Mouse (Mus musculus) limb, embryonic 10.5 days (tissue): ENCODE measurements around the gene Phb2. TPM values are rescaled to one million over a fixed set of nuclear protein-coding genes. Genes with fewer than 3 reads are reported as not detected.

Source experiments
- DNase-seq: peaks from one replicate; pipeline ENCODE4 v3.0.0-alpha.2; 2017; ENCODE audit warnings: low spot score
- H3K27ac ChIP-seq: fragments of 300-500 bp; sonication (generic); 2 replicates; pipeline ENCODE4 v1.5.1; 2016; ENCODE audit warnings: mild to moderate bottlenecking
- H3K27me3 ChIP-seq: fragments of 300-500 bp; sonication (generic); 2 replicates; pipeline ENCODE4 v1.6.1; 2016; ENCODE audit warnings: low read depth, mild to moderate bottlenecking; ENCODE audit not compliant: poor library complexity, severe bottlenecking
- H3K36me3 ChIP-seq: fragments of 300-500 bp; sonication (generic); 2 replicates; pipeline ENCODE4 v1.6.1; 2016; ENCODE audit warnings: mild to moderate bottlenecking, moderate library complexity
- H3K4me1 ChIP-seq: fragments of 300-500 bp; sonication (generic); 2 replicates; pipeline ENCODE4 v1.6.1; 2016
- H3K4me3 ChIP-seq: fragments of 300-500 bp; sonication (generic); 2 replicates; pipeline ENCODE4 v1.5.1; 2016; ENCODE audit warnings: mild to moderate bottlenecking, moderate library complexity
- H3K9me3 ChIP-seq: fragments of 300-500 bp; sonication (generic); replicated peaks from 2 replicates; pipeline ENCODE4 v1.6.1; 2016; ENCODE audit warnings: mild to moderate bottlenecking
- WGBS: fragments of 180-500 bp; shearing (Covaris S2); methylation state at CpG from one replicate; pipeline ENCODE4 v1.1.7; 2016; 5-methylcytosine and 5-hydroxymethylcytosine counted together
- polyA plus RNA-seq: library from polyadenylated mRNA; unstranded; fragments of >200 nt; fragmentation: Nextera tagmentation; extraction: Ambion mirVana; gene quantifications from 2 replicates; pipeline ENCODE4 v1.2.1, GENCODE M21; 2016

The Phb2 gene
- polyA plus RNA-seq, 1 experiment from 2014 or later = 501 TPM

DNA sequence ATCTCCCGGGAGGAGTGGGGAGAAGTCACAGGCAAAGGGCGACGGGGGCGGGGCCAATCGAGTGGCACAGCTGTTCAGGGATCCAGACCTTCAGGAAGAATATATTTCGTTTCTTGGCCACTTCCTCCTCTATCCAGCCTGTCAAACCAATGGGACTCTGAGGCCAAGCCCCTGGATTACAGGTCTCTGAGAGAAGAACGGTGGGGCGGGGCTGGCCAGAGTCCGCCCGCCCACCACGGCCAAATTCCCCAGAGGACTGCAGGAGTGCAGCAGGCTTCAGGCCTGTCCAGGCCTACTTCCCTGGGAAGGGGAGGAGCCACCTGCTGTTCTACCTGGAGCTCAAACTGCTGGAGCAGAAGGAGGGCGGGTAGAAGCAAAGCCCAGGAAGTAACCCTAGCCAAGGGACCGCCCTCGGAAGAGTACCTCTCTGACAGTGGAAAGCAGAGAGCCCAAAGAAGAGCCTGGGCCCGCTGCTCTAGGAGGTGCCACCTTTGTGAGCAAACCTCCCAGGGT lies 26.4 kb downstream of the Phb2 start, which contains the start of gene Ptpn6:
Gene Ptpn6 (minus strand): TSS at position 204 of the 513 bp plus-strand sequence.
- DNase-seq = no peak
- Histone ChIP-seq H3K36me3 (peaks cover 24% of the 10 kb centered on the region), H3K27me3 (no peaks in the 10 kb centered on the region), H3K27ac (peak within 1 kb of the TSS; percentile 98; the same call in 1 of the 2 replicates), H3K9me3 (no peaks in the 10 kb centered on the region), H3K4me1 (peaks cover 37% of the 10 kb centered on the region), H3K4me3 (0 out of 2 replicates have a peak within 1 kb of the TSS, but pooled peaks have one; percentile 8)
- WGBS = 28% methylated on average over 15 of the region's 15 CpGs

DNA sequence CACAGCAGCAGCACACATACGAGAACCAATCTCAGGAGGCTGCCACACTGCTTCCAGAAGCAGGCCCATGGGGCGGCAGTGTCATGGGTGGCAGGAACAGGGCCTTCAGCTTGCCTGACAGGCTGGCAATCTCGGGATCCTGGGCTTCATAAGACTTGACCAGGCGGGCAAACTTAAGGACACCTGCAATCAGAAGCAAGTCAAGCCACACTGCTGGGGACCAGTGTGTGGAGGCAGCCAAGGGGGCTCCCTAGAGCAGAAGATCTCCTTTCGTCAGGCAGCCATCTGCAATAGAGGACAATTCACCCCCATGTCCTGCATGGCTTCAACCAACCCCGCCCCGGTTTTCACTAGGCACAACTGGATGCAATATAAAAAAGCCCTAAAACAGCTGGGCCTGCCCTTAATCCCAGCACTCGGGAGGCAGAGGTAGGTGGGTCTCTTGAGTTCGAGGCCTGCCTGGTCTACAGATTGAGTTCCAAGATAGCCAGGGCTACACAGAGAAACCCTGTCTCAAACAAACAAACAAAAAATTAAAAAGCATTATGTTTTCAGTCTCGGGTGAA lies 27.2 kb downstream of the Phb2 start:
- H3K27ac ChIP-seq = peak overlapping the region; percentile 98; the same call in 1 of the 2 replicates
- 87% methylated on average over 10 of the region's 10 CpGs for WGBS
- H3K27me3 ChIP-seq = no peaks in the 10 kb centered on the region
- H3K4me1 ChIP-seq = peaks cover 36% of the 10 kb centered on the region
- DNase-seq = no peak
- 0 out of 2 replicates have a peak overlapping the region, but pooled peaks have one; percentile 7 for H3K4me3 ChIP-seq
- H3K36me3 ChIP-seq = peaks cover 32% of the 10 kb centered on the region
- H3K9me3 ChIP-seq = no peaks in the 10 kb centered on the region

DNA sequence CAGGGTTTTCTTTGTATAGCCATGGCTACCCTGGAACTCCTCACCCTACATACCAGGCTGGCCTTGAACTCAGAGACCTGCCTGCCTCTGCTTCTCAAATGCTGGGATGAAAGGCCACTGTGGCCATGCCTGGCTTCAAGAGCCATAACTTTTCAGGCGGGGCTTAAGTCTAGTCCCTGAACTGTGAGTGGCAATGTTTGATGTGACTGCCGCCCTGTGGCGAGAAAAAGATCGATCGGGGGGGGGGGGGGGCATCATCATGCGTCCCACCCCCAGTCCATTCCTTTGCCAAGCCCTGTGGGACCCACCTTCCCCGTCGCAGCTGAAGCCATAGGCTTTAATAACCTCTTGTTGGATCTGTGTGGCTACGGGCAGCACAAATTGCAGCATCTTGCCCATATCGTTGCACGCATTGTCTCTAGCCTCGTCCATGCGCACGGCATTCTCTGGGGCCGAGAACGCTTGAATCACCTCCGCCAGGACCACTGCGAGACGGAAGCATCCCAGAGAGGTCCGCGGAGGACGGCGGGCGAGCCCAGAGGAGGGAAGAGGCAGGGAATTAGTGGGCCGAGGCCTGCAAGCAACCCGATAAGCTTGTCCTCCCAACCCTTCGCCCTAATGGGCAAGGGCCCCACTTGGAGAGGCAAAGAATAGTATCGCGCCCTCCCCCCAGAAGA lies 28.2 kb downstream of the Phb2 start:
- H3K36me3 ChIP-seq = peaks cover 41% of the 10 kb centered on the region
- DNase-seq = no peak
- no peaks in the 10 kb centered on the region for H3K9me3 ChIP-seq
- no peaks in the 10 kb centered on the region for H3K27me3 ChIP-seq
- H3K27ac ChIP-seq = peak overlapping the region; percentile 98
- peak overlapping the region; percentile 66 for H3K4me3 ChIP-seq
- H3K4me1 ChIP-seq = peaks cover 44% of the 10 kb centered on the region
- 1% methylated on average over 29 of the region's 29 CpGs for WGBS

DNA sequence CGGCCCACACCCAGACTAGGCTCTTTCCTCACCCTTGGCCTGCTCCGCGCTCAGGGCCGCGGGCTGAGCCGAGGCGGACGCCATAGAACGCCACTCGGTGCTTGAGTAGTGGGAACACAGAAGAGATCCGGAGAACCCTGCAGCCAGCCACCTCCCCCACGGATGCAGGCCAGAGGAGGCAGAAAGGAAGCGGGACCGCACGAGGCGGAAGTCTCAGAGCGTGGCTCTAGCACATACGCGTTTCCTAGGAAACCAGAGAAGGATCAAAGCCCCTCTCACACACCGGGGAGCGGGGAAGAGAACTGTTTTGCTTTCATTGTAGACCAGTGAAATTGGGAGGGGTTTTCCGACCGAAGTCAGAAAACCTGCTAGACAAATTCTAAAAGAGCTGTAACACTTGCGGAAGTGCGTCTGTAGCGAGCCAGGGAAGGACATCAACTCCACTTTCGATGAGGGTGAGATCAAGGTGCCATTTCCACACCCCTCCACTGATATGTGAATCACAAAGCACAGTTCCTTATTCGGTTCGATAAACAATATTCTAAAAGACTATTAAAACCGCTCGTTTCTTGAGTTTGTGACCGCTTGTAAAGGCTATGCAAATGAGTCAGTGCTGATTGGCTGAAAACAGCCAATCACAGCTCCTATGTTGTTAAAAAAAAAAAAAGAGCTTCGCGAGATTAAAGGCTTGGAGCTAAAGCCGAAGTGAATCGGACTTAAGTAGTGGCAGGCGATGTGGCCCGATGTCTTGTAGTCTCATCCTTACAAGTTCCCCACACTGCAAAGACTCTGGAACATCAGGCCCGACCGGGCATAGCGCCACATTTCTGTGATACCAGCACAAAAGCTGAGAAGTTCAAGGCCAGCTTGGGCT lies 29.0 kb downstream of the Phb2 start, which contains the start of gene Grcc10:
Gene Grcc10 (minus strand): TSS at position 487 of the 874 bp plus-strand sequence.
- Histone ChIP-seq H3K36me3 (peaks cover 41% of the 10 kb centered on the region), H3K4me1 (peaks cover 52% of the 10 kb centered on the region), H3K9me3 (no peaks in the 10 kb centered on the region), H3K27me3 (no peaks in the 10 kb centered on the region), H3K27ac (peak within 1 kb of the TSS; percentile 98), H3K4me3 (peak within 1 kb of the TSS; percentile 66)
- WGBS = under 1% methylated on average over 41 of the region's 41 CpGs
- DNase-seq = peak; percentile 93

DNA sequence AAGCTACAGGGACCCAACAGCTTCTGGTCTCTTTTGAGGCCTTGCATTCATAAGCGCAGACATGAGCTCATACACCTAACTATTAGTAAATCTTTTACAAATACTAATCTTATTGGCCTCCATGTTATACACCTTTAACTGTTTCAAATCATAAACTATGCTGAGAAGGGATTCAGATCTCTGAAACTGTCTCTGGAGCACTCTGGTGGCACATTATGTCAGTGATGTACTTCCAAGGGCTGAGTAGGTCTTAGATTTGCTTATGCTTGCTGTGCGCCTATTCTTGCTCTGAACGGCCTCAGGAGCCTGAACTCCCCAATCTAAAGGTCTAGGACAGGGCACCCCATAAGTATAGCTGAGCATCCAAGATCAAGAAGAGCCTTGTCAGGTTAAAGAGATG lies 29.7 kb downstream of the Phb2 start:
- H3K4me1 ChIP-seq = peaks cover 59% of the 10 kb centered on the region
- WGBS = 72% methylated on average over 3 of the region's 3 CpGs

DNA sequence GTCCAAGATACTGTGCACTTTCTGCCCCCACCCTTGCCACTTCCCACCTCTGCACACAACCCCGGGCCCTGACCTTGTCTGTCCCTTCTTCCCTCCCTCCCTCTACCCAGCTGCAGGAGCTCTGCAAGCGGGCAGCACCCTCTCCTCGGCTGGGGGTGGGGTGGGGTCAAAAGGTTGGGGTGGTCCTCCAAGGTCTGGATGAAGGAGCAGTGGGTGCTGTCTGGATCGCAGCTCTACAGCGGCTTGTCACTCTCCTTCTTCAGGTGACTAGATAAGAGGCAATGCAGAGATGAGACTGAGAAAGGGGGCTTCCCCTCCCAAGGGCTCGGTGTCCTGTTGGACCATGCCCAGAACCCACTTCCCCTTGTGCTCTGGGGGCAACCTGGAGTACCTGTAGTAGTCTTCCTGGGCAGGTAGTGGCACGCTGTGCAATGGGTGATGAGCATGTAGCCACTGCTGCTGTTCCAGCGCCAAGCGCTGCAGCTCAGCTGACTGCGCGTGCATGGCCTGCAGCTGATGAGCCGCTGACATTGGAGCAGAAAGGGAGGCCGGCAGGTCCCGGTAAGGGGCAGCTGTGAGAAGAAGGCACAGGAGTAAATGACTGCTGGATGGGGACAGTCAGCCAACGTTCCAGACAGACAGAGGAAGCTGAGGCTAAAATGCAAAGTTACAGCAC lies 30.8 kb downstream of the Phb2 start:
- peaks cover 58% of the 10 kb centered on the region for H3K36me3 ChIP-seq
- H3K4me3 ChIP-seq = no peak overlapping the region
- no peaks in the 10 kb centered on the region for H3K27me3 ChIP-seq
- no peaks in the 10 kb centered on the region for H3K9me3 ChIP-seq
- H3K4me1 ChIP-seq = peaks cover 66% of the 10 kb centered on the region
- no peak for DNase-seq
- WGBS = 91% methylated on average over 15 of the region's 15 CpGs
- H3K27ac ChIP-seq = no peak overlapping the region

More for the DNA sequence above, 29.7 kb downstream of the Phb2 start:
- no peaks in the 10 kb centered on the region for H3K9me3 ChIP-seq
- no peak for DNase-seq
- H3K27me3 ChIP-seq = no peaks in the 10 kb centered on the region
- peak overlapping the region; percentile 66 for H3K4me3 ChIP-seq
- H3K36me3 ChIP-seq = peaks cover 47% of the 10 kb centered on the region
- H3K27ac ChIP-seq = peak overlapping the region; percentile 98

DNA sequence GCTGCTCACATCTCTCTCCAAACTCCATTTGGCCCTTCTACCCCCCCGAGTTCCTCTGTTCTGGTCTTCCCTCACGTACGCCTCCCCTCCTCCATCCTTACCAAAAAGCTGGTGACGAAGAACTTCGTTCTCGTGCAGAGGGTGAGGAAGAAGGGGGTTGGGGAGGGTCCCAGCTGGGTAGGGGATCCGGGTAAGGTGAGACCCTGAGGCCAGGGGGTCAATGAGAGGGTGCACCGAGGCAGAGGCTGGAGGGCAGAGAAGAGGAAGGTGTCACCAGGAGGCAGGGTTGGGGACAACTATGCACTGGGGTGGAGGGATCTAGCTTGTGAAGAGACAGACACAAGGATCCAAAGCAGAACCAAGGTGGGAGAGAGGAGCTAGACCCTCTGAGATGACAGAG lies 31.5 kb downstream of the Phb2 start:
- no peak for DNase-seq
- Histone ChIP-seq H3K4me3 (no peak overlapping the region), H3K27me3 (no peaks in the 10 kb centered on the region), H3K27ac (no peak overlapping the region), H3K36me3 (peaks cover 61% of the 10 kb centered on the region), H3K9me3 (no peaks in the 10 kb centered on the region), H3K4me1 (peaks cover 61% of the 10 kb centered on the region)
- 84% methylated on average over 8 of the region's 8 CpGs for WGBS

DNA sequence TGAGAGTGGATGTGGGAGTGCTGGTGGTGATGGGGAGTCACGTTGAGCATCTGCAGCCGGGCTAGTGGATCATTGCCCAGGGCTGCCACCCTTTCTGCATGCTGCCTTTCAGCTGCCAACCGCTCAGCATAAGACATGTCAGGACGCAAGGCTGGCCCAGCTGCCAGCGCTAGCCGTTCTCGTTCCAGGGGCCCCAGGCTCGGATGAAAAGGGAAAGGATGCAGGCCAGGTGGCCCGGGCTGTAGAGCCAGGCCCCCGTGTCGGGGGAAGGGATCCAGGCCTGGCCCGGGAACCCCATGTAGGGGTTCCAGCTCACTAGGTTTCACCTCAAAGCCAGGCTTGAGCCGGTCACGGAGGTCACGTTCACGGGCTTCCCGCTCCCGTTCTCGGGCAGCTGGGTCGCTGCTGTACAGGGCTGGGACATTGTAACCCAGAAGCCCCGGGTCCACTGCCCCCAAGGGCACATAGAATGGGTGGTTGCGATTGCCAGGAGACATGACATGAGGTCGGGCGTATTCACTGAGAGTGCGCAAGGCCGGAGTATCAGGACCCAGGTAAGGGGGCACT lies 32.7 kb downstream of the Phb2 start:
- Histone ChIP-seq H3K36me3 (peaks cover 64% of the 10 kb centered on the region), H3K9me3 (no peaks in the 10 kb centered on the region), H3K27me3 (no peaks in the 10 kb centered on the region), H3K27ac (peak overlapping the region; percentile 96), H3K4me1 (peaks cover 49% of the 10 kb centered on the region), H3K4me3 (peak overlapping the region; percentile 66)
- WGBS = 71% methylated on average over 26 of the region's 26 CpGs
- DNase-seq = no peak

DNA sequence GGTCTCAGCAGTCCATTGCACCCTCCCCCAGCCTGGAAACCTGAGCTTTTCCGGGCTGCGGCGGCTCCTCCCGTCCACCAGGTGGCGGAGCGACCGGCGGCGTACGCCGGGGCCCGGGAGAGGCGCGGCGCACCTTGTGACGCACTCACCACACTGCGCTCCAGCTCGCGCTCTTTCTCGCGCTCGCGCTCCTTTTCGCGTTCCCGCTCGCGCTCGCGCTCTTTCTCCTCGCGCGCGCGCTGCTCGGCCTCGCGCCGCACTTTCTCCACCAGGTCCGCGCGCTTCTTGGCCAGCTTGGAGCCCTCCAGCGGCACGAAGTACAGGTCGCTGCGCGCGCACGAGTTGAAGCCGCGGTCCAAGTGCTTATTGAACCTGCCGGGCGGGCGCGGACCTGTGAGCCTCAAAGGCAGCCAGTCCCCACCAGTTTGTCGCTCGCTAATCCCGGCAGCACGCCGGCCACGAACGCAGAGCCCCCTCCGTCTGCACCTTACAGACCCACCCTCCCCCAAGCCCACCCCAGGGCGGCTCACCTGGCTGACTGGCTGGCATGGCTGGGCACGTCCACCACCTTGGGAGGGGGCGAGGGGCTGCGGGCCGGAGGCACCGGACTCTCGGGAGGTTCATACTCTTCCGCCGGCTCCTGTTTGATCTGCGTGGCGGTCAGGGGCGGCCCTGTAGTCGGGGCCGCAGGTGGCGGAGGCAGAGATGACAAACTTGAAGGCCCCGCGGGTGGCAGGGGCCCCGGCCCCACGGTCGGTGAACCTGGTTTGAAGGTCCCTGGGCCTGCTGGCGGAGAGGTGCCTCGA lies 33.6 kb downstream of the Phb2 start:
- WGBS = 1% methylated on average over 85 of the region's 85 CpGs

DNA sequence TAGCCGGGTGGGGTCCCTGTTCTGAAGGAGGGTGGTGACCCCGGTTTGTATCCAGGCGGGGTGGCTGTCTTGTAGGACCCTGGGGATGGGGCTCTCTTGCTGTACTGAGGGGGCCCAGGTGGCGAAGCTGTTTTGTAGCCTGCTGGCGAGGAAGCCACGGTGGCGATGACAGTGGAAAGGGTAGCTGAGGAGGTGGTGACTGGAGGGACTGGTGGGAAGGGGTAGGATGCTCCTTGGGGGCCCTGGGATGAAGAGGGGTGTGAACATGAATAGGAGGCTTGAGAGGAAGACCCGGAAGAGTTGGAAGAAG lies 34.1 kb downstream of the Phb2 start:
- WGBS = 19% methylated on average over 8 of the region's 8 CpGs
- Histone ChIP-seq H3K36me3 (peaks cover 77% of the 10 kb centered on the region), H3K9me3 (no peaks in the 10 kb centered on the region)

More for the DNA sequence above, 33.6 kb downstream of the Phb2 start:
- H3K36me3 ChIP-seq = peaks cover 72% of the 10 kb centered on the region
- peak; percentile 95 for DNase-seq
- peak overlapping the region; percentile 66 for H3K4me3 ChIP-seq
- peak overlapping the region; percentile 96 for H3K27ac ChIP-seq
- no peaks in the 10 kb centered on the region for H3K27me3 ChIP-seq
- H3K4me1 ChIP-seq = peaks cover 42% of the 10 kb centered on the region
- no peaks in the 10 kb centered on the region for H3K9me3 ChIP-seq

More for the DNA sequence above, 34.1 kb downstream of the Phb2 start:
- Histone ChIP-seq H3K27ac (peak overlapping the region; percentile 96), H3K4me1 (peaks cover 42% of the 10 kb centered on the region), H3K4me3 (peak overlapping the region; percentile 66), H3K27me3 (no peaks in the 10 kb centered on the region)
- no peak for DNase-seq
